Comparison of ENCODE assay signal across 34 mouse cellular contexts in genomic region chr16:27347521-27347920, GRCm38 (mm10). TPM values are rescaled to one million over a fixed set of nuclear protein-coding genes. Genes with fewer than 3 reads are reported as not detected.
DNase-seq lines count a peak whose midpoint lies in the region; ATAC-seq lines count a peak whose summit lies in the region.
"Had no signal": no experiment of that assay in that cellular context is flagged by ENCODE, and none has a peak within 500 bp of the region (broad histone marks: within the 10 kb centered on the region; RNA-seq: fewer than 3 reads in every experiment).

No protein-coding gene starts in this region.

- DNase-seq in kidney, adult 18-20 months, result peak; percentile 24
- DNase-seq in 416B (ENCODE audit: low read depth), result peak; percentile 7
- peak; percentile 97 for DNase-seq in fat pad, adult 2 months (ENCODE audit: extremely low read depth, low read depth, low spot score)
- DNase-seq in kidney, postnatal 25 days, result peak; percentile 27 to 40
- no peak for DNase-seq in cerebellum, adult 11-12 months
- DNase-seq in gastrocnemius, postnatal 36 days, result no peak
- DNase-seq: adrenal gland, adult 8-10 months; cerebellum, adult 9-10 months; cerebellum, postnatal 36 days; gastrocnemius, adult 2 months; heart, postnatal 10 days; layer of hippocampus, adult 9-11 months; right cerebral cortex, postnatal 25 days had no signal

- H3K36me3 ChIP-seq in kidney, embryonic 16.5 days (ENCODE audit: insufficient read depth, low read length), result no peaks in the 10 kb centered on the region
- H3K36me3 ChIP-seq: embryonic facial prominence, embryonic 13.5 days; heart, embryonic 13.5 days; hindbrain, embryonic 15.5 days; lung, embryonic 15.5 days; midbrain, embryonic 10.5 days; midbrain, embryonic 15.5 days; neural tube, embryonic 15.5 days; stomach, embryonic 15.5 days had no signal

- no peaks in the 10 kb centered on the region for H3K4me1 ChIP-seq in kidney, embryonic 16.5 days (ENCODE audit: insufficient read depth, low read length)
- H3K4me1 ChIP-seq: embryonic facial prominence, embryonic 13.5 days; heart, embryonic 13.5 days; hindbrain, embryonic 15.5 days; lung, embryonic 15.5 days; midbrain, embryonic 10.5 days; midbrain, embryonic 15.5 days; neural tube, embryonic 15.5 days; stomach, embryonic 15.5 days had no signal

- no peak overlapping the region for H3K4me2 ChIP-seq in kidney, embryonic 16.5 days (replicated peaks; ENCODE audit: low read depth, low read length)
- H3K4me2 ChIP-seq: embryonic facial prominence, embryonic 13.5 days; heart, embryonic 13.5 days; hindbrain, embryonic 15.5 days; liver, embryonic 11.5 days; lung, embryonic 15.5 days; midbrain, embryonic 15.5 days; neural tube, embryonic 15.5 days; stomach, embryonic 15.5 days had no signal

- no peak overlapping the region for H3K9ac ChIP-seq in kidney, embryonic 16.5 days (replicated peaks; ENCODE audit: low read length)
- H3K9ac ChIP-seq: embryonic facial prominence, embryonic 13.5 days; heart, embryonic 13.5 days; hindbrain, embryonic 15.5 days; lung, embryonic 15.5 days; midbrain, embryonic 15.5 days; neural tube, embryonic 15.5 days; stomach, embryonic 15.5 days had no signal

- 60% methylated on average over 3 of the region's 3 CpGs for WGBS in kidney, embryonic 16.5 days

- H3K4me3 ChIP-seq in kidney, embryonic 16.5 days (ENCODE audit: low read length), result no peak overlapping the region
- H3K4me3 ChIP-seq: embryonic facial prominence, embryonic 13.5 days; gastrocnemius, adult 2 months; heart, embryonic 13.5 days; hindbrain, embryonic 15.5 days; lung, embryonic 15.5 days; midbrain, embryonic 10.5 days; midbrain, embryonic 15.5 days; neural tube, embryonic 15.5 days; stomach, embryonic 15.5 days had no signal

- H3K9me3 ChIP-seq in kidney, embryonic 16.5 days (ENCODE audit: low read length), result no peaks in the 10 kb centered on the region
- H3K9me3 ChIP-seq: embryonic facial prominence, embryonic 13.5 days; heart, embryonic 13.5 days; hindbrain, embryonic 15.5 days; lung, embryonic 15.5 days; midbrain, embryonic 10.5 days; midbrain, embryonic 15.5 days; neural tube, embryonic 15.5 days; stomach, embryonic 15.5 days had no signal

- H3K27ac ChIP-seq in kidney, embryonic 16.5 days (ENCODE audit: low read length), result no peak overlapping the region
- H3K27ac ChIP-seq: embryonic facial prominence, embryonic 13.5 days; gastrocnemius, adult 2 months; heart, embryonic 13.5 days; hindbrain, embryonic 15.5 days; lung, embryonic 15.5 days; midbrain, embryonic 10.5 days; midbrain, embryonic 15.5 days; neural tube, embryonic 15.5 days; stomach, embryonic 15.5 days had no signal

- no peaks in the 10 kb centered on the region for H3K27me3 ChIP-seq in kidney, embryonic 16.5 days (ENCODE audit: insufficient read depth, low read length)
- H3K27me3 ChIP-seq: embryonic facial prominence, embryonic 13.5 days; heart, embryonic 13.5 days; hindbrain, embryonic 15.5 days; lung, embryonic 15.5 days; midbrain, embryonic 15.5 days; neural tube, embryonic 15.5 days; stomach, embryonic 15.5 days had no signal

- no peak for ATAC-seq in kidney, embryonic 16.5 days (ENCODE audit: low FRiP score, low TSS enrichment)
- ATAC-seq: forebrain, embryonic 16.5 days; inflammation-experienced regulatory T-cells, adult 6 months; midbrain, embryonic 15.5 days had no signal

- intact Hi-C loops in gastrocnemius, postnatal 36 days (cut with DNase I), result no loop called here

RNA-seq across cellular contexts. Expression of gene Uts2b, which starts 22.5 kb away (rescaled TPM):
- polyA plus RNA-seq in kidney, embryonic 16.5 days (2015; fragmentation: Nextera tagmentation; extraction: Ambion mirVana), result not detected in 2 replicates
- total RNA-seq in gastrocnemius, postnatal 36 days (2021), result not detected
- total RNA-seq: adrenal gland, adult 8-10 months; gastrocnemius, adult 2 months; gastrocnemius, postnatal 4 days; hematopoietic stem cell, adult 5-6 weeks; left cerebral cortex, postnatal 10 days; megakaryocyte progenitor cell, adult 5-6 weeks had no signal
- polyA plus RNA-seq: C2C12; forebrain, embryonic 11.5 days; forebrain, embryonic 16.5 days; inflammation-experienced regulatory T-cells, adult 6 months; large intestine, adult 2 months; limb, embryonic 11.5 days; liver, embryonic 11.5 days; liver, embryonic 16.5 days; midbrain, embryonic 10.5 days; midbrain, embryonic 15.5 days had no signal

RNA-seq across cellular contexts. Expression of gene Ostn, which starts 40.2 kb away (rescaled TPM):
- 0.11 TPM in 1 of 2 replicates, not detected in the other for polyA plus RNA-seq in kidney, embryonic 16.5 days (2015; fragmentation: Nextera tagmentation; extraction: Ambion mirVana)
- 1 to 10 TPM; 3.0 to 4.0 TPM for total RNA-seq in gastrocnemius, postnatal 36 days (2021)
- total RNA-seq: adrenal gland, adult 8-10 months; heart, postnatal 10 days; hematopoietic stem cell, adult 5-6 weeks; megakaryocyte progenitor cell, adult 5-6 weeks had no signal
- polyA plus RNA-seq: C2C12; forebrain, embryonic 11.5 days; forebrain, embryonic 16.5 days; heart, embryonic 13.5 days; hindbrain, embryonic 15.5 days; inflammation-experienced regulatory T-cells, adult 6 months; large intestine, adult 2 months; limb, embryonic 11.5 days; liver, embryonic 16.5 days; lung, embryonic 15.5 days; midbrain, embryonic 10.5 days; midbrain, embryonic 15.5 days; stomach, embryonic 15.5 days had no signal

RNA-seq across cellular contexts. Expression of gene Ccdc50, which starts 41.1 kb away (rescaled TPM):
- polyA plus RNA-seq in kidney, embryonic 16.5 days (2015; fragmentation: Nextera tagmentation; extraction: Ambion mirVana), result 44.9 and 51.7 TPM in 2 replicates
- 10 to 100 TPM; 61.8 to 70.7 TPM for total RNA-seq in gastrocnemius, postnatal 36 days (2021)

Comparison
In these comparisons a context has a peak if more than half of its experiments do, and no peak if none do; other contexts are left out.
1. DNase-seq: peak in kidney, adult 18-20 months (single experiment), 416B (single experiment), fat pad, adult 2 months (single experiment) and kidney, postnatal 25 days (2 of 2); none in cerebellum, adult 11-12 months (single experiment) and gastrocnemius, postnatal 36 days (0 of 2).